Mouse (Mus musculus) CH12.LX (cell line): Measurements from ENCODE around the gene Lpar1. TPM values are rescaled to one million over a fixed set of nuclear protein-coding genes. Genes with fewer than 3 reads are reported as not detected.

Source experiments
- DNase-seq: peaks from one replicate; pipeline ENCODE4 v3.0.0-alpha.2; 2013; ENCODE audit errors: extremely low read depth
- H3K27ac ChIP-seq: 2 replicates; pipeline ENCODE4 v1.5.1; 2012; ENCODE audit warnings: low read depth, mild to moderate bottlenecking, control low read depth, moderate library complexity; ENCODE audit not compliant: insufficient read depth
- H3K27me3 ChIP-seq: replicated peaks from 2 replicates; pipeline ENCODE3; 2012; ENCODE audit warnings: inconsistent platforms
- H3K36me3 ChIP-seq, 2 experiments: replicated peaks in 1 of 2; 2 replicates each; pipeline versions ENCODE3 to v1.6.1; 2012; ENCODE audit warnings: inconsistent platforms in 1 of 2, low read length in 1 of 2, mild to moderate bottlenecking in 1 of 2, mixed read lengths in 1 of 2, moderate library complexity in 1 of 2; ENCODE audit not compliant: control insufficient read depth in 1 of 2, insufficient read depth in 1 of 2
- H3K4me1 ChIP-seq, 2 experiments: 2 replicates each; pipeline ENCODE4 v1.6.1; 2012; ENCODE audit warnings: inconsistent platforms in 1 of 2, moderate library complexity in 1 of 2; ENCODE audit not compliant: insufficient read depth in 2 of 2, control insufficient read depth in 1 of 2
- H3K4me2 ChIP-seq: 2 replicates; pipeline ENCODE4 v1.6.1; 2012; ENCODE audit warnings: low read depth, mild to moderate bottlenecking, control low read depth; ENCODE audit not compliant: poor library complexity, insufficient read depth, severe bottlenecking
- H3K4me3 ChIP-seq, 3 experiments: fragments of 150-350 bp in 1 of 3; sonication (generic) in 1 of 3; replicated peaks in 1 of 3; 2 replicates each; pipeline versions ENCODE3 to v1.5.1; 2011 to 2012; ENCODE audit warnings: low read depth in 2 of 3, low read length in 2 of 3, mild to moderate bottlenecking in 2 of 3, moderate library complexity in 2 of 3, control low read depth in 1 of 3, improper control_type of control experiment in 1 of 3, inconsistent platforms in 1 of 3, mixed read lengths in 1 of 3; ENCODE audit not compliant: poor library complexity in 1 of 3
- H3K79me2 ChIP-seq: replicated peaks from 2 replicates; pipeline ENCODE4 v1.6.1; 2012; ENCODE audit warnings: mild to moderate bottlenecking, moderate library complexity; ENCODE audit not compliant: control insufficient read depth, poor library complexity, insufficient read depth, severe bottlenecking; ENCODE audit errors: extremely low read depth
- H3K9ac ChIP-seq: 2 replicates; pipeline ENCODE4 v1.6.1; 2012; ENCODE audit warnings: low read depth, mild to moderate bottlenecking, control low read depth, moderate library complexity; ENCODE audit not compliant: insufficient read depth
- H3K9me3 ChIP-seq: replicated peaks from 2 replicates; pipeline ENCODE3; 2012; ENCODE audit warnings: low read length, inconsistent platforms, mixed read lengths
- BHLHE40 ChIP-seq: IDR thresholded peaks from 2 replicates; pipeline ENCODE4 v1.6.1; 2011; ENCODE audit warnings: mild to moderate bottlenecking, low read depth, low read length, improper control_type of control experiment
- CHD2 ChIP-seq: IDR thresholded peaks from 2 replicates; pipeline ENCODE4 v1.6.1; 2011; ENCODE audit warnings: low read length, improper control_type of control experiment
- E2F4 ChIP-seq: IDR thresholded peaks from 2 replicates; pipeline ENCODE4 v1.6.1; 2011; ENCODE audit warnings: low read depth, low read length, improper control_type of control experiment; ENCODE audit not compliant: insufficient replicate concordance
- IRF4 ChIP-seq: IDR thresholded peaks from 2 replicates; pipeline ENCODE4 v1.6.1; 2014; ENCODE audit warnings: low read depth, mild to moderate bottlenecking, inconsistent platforms, low read length, improper control_type of control experiment
- KAT2A ChIP-seq: IDR thresholded peaks from 2 replicates; pipeline ENCODE4 v1.6.1; 2012; ENCODE audit warnings: low read length, improper control_type of control experiment, inconsistent platforms; ENCODE audit not compliant: insufficient replicate concordance
- MAFK ChIP-seq: IDR thresholded peaks from 2 replicates; pipeline ENCODE4 v1.6.1; 2011; ENCODE audit warnings: low read length, improper control_type of control experiment; ENCODE audit not compliant: insufficient replicate concordance
- MEF2A ChIP-seq: IDR thresholded peaks from 2 replicates; pipeline ENCODE4 v1.6.1; 2014; ENCODE audit warnings: low read depth, mild to moderate bottlenecking, inconsistent platforms, low read length, improper control_type of control experiment, borderline replicate concordance
- MXI1 ChIP-seq: IDR thresholded peaks from 2 replicates; pipeline ENCODE4 v1.6.1; 2011; ENCODE audit warnings: mild to moderate bottlenecking, low read depth, low read length, improper control_type of control experiment
- NRF1 ChIP-seq: IDR thresholded peaks from 2 replicates; pipeline ENCODE4 v1.6.1; 2014; ENCODE audit warnings: low read depth, mild to moderate bottlenecking, inconsistent platforms, low read length, improper control_type of control experiment, moderate library complexity
- POLR2A ChIP-seq: IDR thresholded peaks from 2 replicates; pipeline ENCODE4 v1.6.1; 2011; ENCODE audit warnings: low read depth, mild to moderate bottlenecking, improper control_type of control experiment, low read length
- RCOR1 ChIP-seq: conservative IDR thresholded peaks from 2 replicates; pipeline ENCODE4 v1.6.1; 2012; ENCODE audit warnings: low read depth, mild to moderate bottlenecking, inconsistent platforms, low read length, improper control_type of control experiment
- SIN3A ChIP-seq: IDR thresholded peaks from 2 replicates; pipeline ENCODE4 v1.6.1; 2012; ENCODE audit warnings: low read length, improper control_type of control experiment, inconsistent platforms
- SMC3 ChIP-seq: IDR thresholded peaks from 2 replicates; pipeline ENCODE4 v1.6.1; 2011; ENCODE audit warnings: low read depth, low read length, improper control_type of control experiment
- TBP ChIP-seq: conservative IDR thresholded peaks from 2 replicates; pipeline ENCODE4 v1.6.1; 2011; ENCODE audit warnings: low read depth, low read length, improper control_type of control experiment
- USF1 ChIP-seq: IDR thresholded peaks from 2 replicates; pipeline ENCODE4 v1.6.1; 2014; ENCODE audit warnings: low read depth, mild to moderate bottlenecking, inconsistent platforms, low read length, improper control_type of control experiment
- USF2 ChIP-seq: conservative IDR thresholded peaks from 2 replicates; pipeline ENCODE4 v1.6.1; 2011; ENCODE audit warnings: low read depth, low read length, improper control_type of control experiment
- ZC3H11A ChIP-seq: IDR thresholded peaks from 2 replicates; pipeline ENCODE4 v1.6.1; 2012; ENCODE audit warnings: low read depth, mild to moderate bottlenecking, inconsistent platforms, low read length, improper control_type of control experiment
- ZKSCAN1 ChIP-seq: IDR thresholded peaks from 2 replicates; pipeline ENCODE4 v1.6.1; 2012; ENCODE audit warnings: low read depth, inconsistent platforms, low read length, improper control_type of control experiment, borderline replicate concordance
- ZNF384 ChIP-seq: IDR thresholded peaks from 2 replicates; pipeline ENCODE4 v1.6.1; 2012; ENCODE audit warnings: low read depth, low read length, improper control_type of control experiment, inconsistent platforms
- dilution Hi-C: fragments of 300-500 bp; cut with MboI; formaldehyde crosslinking; loops from 2 replicates; pipeline ENCODE4 v1.14.3; 2020; ENCODE audit warnings: low sequenced_read_pairs; ENCODE audit not compliant: extremely low pct_unique_long_range_greater_than_20kb, extremely low pct_ligation_motif_present
- in situ Hi-C: fragments of 300-500 bp; cut with MboI; formaldehyde crosslinking; loops from 3 replicates; pipeline ENCODE4 v1.14.3; 2019; ENCODE audit warnings: low sequenced_read_pairs, low pct_ligation_motif_present, low pct_unique_long_range_greater_than_20kb, mixed read lengths
- polyA plus RNA-seq: library from polyadenylated mRNA; unstranded; fragments of >175 nt; gene quantifications from 2 replicates; pipeline ENCODE4 v1.2.1, GENCODE M21; 2012; ENCODE audit warnings: low read depth; ENCODE audit not compliant: insufficient read length
- total RNA-seq, 2 experiments: library from RNA; depleted of rRNA; stranded (reverse); fragments of 300-350 nt in 1 of 2; fragments of >200 nt in 1 of 2; gene quantifications; 2 replicates each; pipeline ENCODE4 v1.2.3; 2012 to 2014

The Lpar1 gene
- total and polyA plus RNA-seq, 3 experiments = 0.04 TPM; not detected in 2

GRCm38 (mm10) chr4:58557001-58557400 is 3.3 kb upstream of the Lpar1 start:
- H3K27me3 ChIP-seq = no peaks in the 10 kb centered on the region
- no peak overlapping the region for H3K27ac ChIP-seq
- H3K4me2 ChIP-seq = no peak overlapping the region
- no peaks in the 10 kb centered on the region for H3K79me2 ChIP-seq
- no peak overlapping the region for H3K9ac ChIP-seq
- DNase-seq = no peak
- no peak for TF ChIP-seq MXI1
- TF ChIP-seq CHD2 = no peak
- TF ChIP-seq E2F4 = no peak
- TF ChIP-seq SIN3A = no peak
- TF ChIP-seq RCOR1 = no peak
- no peak for TF ChIP-seq NRF1
- in situ Hi-C loops = no loop called here
- dilution Hi-C loops = no loop called here
- H3K9me3 ChIP-seq = no peaks in the 10 kb centered on the region
- H3K36me3 ChIP-seq = no peaks in the 10 kb centered on the region
- H3K4me1 ChIP-seq = peaks cover 0 to 4% of the 10 kb centered on the region in 2 experiments; a peak in 2 of 4 replicates
- no peak overlapping the region for H3K4me3 ChIP-seq

GRCm38 (mm10) chr4:58554359-58554838 is 701 bp upstream of the Lpar1 start:
- no peak overlapping the region for H3K9ac ChIP-seq
- no peak for DNase-seq
- in situ Hi-C loops = no loop called here
- H3K27ac ChIP-seq = no peak overlapping the region
- TF ChIP-seq USF1 (no peak), ZNF384 (no peak), MEF2A (no peak), POLR2A (no peak), NRF1 (no peak), BHLHE40 (no peak), TBP (no peak), SMC3 (no peak), ZC3H11A (no peak), IRF4 (no peak), USF2 (no peak), MAFK (no peak), ZKSCAN1 (no peak), KAT2A (no peak)
- no peak overlapping the region for H3K4me3 ChIP-seq
- no peaks in the 10 kb centered on the region for H3K36me3 ChIP-seq
- H3K9me3 ChIP-seq = no peaks in the 10 kb centered on the region
- no peaks in the 10 kb centered on the region for H3K79me2 ChIP-seq
- dilution Hi-C loops = no loop called here
- H3K27me3 ChIP-seq = no peaks in the 10 kb centered on the region
- H3K4me1 ChIP-seq = peaks cover 0 to 4% of the 10 kb centered on the region in 2 experiments; a peak in 2 of 4 replicates
- no peak overlapping the region for H3K4me2 ChIP-seq
